Mouse (Mus musculus): Measurements from ENCODE around the gene Dnajc15.
A peak's percentile ranks its signal among the peaks of the same experiment; 100 is the strongest.
"Not testable (repeated sequence)": the region's sequence is repeated elsewhere in the genome, so short reads cannot be mapped to it uniquely, and the experiment has no call there.

Dnajc15 gene

GRCm38 (mm10) chr14:77874304-77875241 is at the start of gene Dnajc15:
Dnajc15 (minus strand) TSS chr14:77875125.
- peak; percentile 78 to 90 for DNase-seq (ENCODE audit: low spot score in 2 of 2)

DNA sequence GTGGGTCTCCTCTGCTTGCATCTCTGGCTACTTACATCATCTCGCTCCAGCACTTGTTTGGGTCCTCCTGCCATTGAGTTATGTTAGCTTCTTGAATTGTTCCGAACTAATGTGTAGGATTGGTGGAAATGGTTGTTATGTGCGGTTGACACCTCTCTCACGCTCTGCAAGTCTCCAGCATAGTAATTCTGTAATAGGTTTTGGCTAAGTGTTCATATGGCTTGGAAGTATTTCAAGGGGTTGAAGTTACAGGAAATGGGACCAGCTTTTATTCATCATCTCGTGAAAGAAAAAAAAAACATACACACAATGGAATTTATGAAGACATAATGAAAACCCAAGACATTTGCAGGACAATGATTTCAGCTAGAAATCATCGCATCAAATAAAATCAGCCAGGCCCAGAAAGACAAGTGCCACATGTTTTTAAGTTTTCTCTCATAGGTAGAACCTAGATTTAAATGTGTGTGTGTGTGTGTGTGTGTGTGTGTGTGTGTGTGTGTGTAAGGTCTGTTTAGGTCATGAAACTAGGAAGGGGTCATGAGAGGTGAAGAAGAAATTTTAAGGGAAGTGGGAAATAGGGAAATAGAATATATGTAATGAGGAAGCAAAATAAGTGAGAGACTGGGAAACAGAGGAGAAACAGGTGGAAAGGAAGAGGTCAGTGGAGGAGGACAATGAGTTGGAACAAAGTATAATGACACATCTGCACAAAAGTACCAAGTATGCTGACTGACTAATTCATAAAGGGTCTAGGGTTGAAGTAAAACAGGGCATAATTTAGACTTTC is 48.3 kb upstream of the Dnajc15 start:
- DNase-seq (ENCODE audit: low spot score in 2 of 2), result no peak

- DNase-seq (ENCODE audit: low spot score in 2 of 2), result no peak
Observed at GRCm38 (mm10) chr14:77921641-77922040, 46.7 kb upstream of the Dnajc15 start.

DNA sequence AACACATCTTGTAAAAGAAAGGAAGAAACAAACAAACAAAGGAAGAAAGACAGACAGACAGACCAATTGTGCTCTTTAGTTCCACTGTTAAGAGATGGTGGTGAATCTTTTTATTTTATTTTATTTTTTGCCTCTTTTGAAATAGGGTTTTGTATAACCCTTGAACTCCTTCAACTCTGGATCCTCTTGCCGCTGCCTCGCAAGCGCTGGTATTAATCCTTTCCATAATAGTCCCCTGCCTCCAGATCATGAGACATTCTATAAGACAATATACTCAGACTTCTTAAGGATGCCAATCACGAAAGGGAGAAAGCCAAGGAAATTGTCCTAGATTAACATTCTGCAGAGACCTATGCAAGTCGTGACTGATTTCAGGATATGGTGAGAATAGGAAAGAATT is 40.9 kb upstream of the Dnajc15 start:
- no peak for DNase-seq (ENCODE audit: low spot score in 2 of 2)

DNA sequence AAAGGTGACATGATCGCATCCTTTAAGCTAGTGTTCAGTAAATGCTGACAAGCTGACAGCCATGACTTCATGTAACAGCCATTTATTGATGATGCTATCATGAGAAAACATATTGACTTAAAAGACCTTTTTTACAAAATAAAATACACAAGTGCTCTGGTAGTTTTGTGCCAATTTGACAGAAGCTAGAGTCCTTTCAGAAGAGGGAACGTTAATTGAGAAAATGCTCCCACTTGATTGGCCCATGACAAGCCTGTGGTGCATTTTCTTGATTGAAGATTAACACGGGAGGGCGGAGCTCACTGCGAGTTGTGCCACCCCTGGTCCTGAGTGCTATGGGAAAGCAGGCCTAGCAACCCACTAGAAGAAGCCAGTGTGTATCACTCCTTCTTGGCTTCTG is 31.7 kb upstream of the Dnajc15 start:
- no peak for DNase-seq (ENCODE audit: low spot score in 2 of 2)

DNA sequence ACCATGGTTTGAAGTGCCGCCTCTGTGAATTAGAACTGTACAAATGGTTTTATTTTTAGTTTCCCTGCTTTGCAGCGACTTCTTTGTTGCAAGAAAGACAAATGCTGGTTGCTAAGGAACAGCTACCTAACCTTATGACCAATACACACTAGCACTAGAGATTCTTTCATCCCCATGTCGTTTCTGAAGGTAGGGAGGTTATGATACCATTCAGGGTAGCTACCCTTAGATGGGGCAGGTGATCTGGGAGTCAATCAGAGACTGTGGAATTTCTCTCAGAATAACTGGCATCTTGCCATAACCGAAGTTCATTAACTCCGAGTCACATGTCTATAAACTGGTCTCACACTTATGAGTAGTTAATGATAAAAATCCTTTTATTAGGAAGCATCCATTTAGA is 30.5 kb upstream of the Dnajc15 start:
- no peak for DNase-seq (ENCODE audit: low spot score in 2 of 2)

- peak; percentile 24 to 36 for DNase-seq (ENCODE audit: low spot score in 2 of 2)
Observed at GRCm38 (mm10) chr14:77904171-77904762, 29.3 kb upstream of the Dnajc15 start, which contains the start of gene Epsti1. Epsti1 (plus strand) TSS chr14:77904239.

DNA sequence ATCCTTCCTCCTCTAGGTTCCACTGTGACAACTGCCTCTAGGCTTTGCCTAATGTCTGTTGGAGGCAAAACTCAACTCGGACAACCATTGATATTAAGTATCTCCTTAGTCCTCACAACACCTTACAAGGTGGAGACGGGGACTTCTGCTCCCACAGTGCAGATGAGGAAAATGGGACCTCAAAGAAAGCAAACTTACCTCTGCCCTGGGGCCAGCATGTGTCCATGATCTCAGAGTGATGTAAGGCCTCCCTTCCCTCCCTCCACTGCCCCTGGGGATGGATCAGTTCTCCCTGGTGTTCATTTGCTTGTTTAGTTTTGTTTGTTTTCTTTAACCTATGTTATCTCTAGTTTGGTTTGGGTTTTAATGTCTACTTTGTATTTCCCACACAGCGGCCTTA is 27.6 kb upstream of the Dnajc15 start:
- DNase-seq (ENCODE audit: low spot score in 2 of 2), result no peak

- no peak for DNase-seq (ENCODE audit: low spot score in 2 of 2)
Observed at GRCm38 (mm10) chr14:77895951-77896350, 21.0 kb upstream of the Dnajc15 start.

DNA sequence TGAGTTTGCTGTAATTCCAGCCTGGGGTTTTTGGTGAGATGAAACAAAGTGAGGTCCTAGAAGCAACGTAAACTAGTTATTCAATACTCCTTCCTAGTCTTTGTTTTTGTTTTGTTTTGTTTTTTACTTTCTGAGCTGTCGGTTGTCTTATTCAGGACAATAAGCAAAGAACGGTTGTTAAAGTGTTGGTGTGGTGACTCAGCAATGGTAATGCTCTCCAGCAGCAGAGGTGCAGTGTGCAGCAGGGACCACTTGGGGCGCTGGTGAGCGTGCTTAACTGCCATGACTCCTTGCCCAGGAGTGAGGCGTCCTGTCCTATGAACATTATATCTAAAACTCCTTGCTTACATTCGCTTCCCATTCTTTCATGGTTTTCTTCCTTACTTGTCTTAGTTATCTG is 15.0 kb upstream of the Dnajc15 start:
- no peak for DNase-seq (ENCODE audit: low spot score in 2 of 2)

GRCm38 (mm10) chr14:77886941-77887340 is 12.0 kb upstream of the Dnajc15 start:
- DNase-seq (ENCODE audit: low spot score in 2 of 2), result no peak

DNA sequence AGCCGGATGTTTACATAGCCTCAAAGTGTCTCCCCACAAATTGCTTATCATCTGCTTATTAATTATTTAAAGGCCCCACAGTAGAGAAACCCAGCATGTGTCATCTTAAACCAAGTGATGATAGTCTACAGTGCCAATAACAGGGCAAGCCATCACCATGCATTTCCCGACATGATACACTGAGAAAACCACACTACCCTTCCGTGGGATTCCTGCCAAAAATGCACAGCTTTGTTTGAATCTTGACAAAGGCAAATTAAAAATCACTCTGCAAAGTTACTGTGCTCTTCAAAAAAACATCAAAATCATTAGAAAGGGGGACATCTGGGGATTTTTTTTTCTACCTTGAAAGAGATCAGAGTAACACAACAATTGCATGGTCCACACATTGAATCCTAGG is 11.5 kb upstream of the Dnajc15 start:
- DNase-seq (ENCODE audit: low spot score in 2 of 2), result no peak

DNA sequence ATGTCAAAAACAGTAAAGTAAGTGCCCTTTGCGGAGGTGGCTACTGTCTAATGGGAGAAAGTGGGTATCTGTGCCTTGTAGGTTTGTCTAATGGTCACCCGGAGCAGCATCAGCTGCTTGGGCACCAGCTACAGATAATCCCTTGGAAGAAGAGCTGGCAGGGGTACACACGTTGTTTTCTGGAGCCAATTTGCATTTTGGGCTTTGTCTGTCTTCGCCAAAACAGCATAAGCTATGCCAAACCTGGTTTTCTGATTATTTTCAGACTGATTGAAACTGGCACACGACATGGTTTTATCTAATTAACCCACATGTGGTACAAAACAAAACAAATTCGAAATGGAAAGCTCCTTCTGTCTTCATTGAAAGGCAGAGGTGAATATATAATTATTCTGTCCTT is 7.7 kb upstream of the Dnajc15 start:
- DNase-seq (ENCODE audit: low spot score in 2 of 2), result no peak

- no peak for DNase-seq (ENCODE audit: low spot score in 2 of 2)
Observed at GRCm38 (mm10) chr14:77881998-77882397, 7.1 kb upstream of the Dnajc15 start.

DNA sequence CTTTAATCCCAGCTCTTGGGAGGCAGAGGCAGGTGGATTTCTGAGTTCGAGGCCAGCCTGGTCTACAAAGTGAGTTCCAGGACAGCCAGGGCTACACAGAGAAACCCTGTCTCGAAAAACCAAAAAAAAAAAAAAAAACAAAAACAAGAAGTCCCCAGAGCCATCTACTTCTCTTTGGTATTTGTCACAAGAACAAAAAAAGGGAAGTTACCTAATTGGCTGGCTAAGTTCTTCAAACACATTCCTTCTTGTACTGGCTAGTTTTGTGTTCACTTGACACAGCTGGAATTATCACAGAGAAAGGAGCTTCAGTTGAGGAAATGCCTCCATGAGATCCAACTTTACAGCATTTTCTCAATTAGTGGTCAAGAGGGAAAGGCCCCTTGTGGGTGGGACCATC is 3.0 kb upstream of the Dnajc15 start:
- DNase-seq (ENCODE audit: low spot score in 2 of 2), result not testable (repeated sequence)

GRCm38 (mm10) chr14:77876199-77876598 is 1.3 kb upstream of the Dnajc15 start:
- no peak for DNase-seq (ENCODE audit: low spot score in 2 of 2)

- DNase-seq (ENCODE audit: low spot score in 2 of 2), result no peak
Observed at GRCm38 (mm10) chr14:77871380-77871975, 3.4 kb downstream of the Dnajc15 start.

- no peak for DNase-seq (ENCODE audit: low spot score in 2 of 2)
Observed at GRCm38 (mm10) chr14:77870926-77871325, 4.0 kb downstream of the Dnajc15 start.

- no peak for DNase-seq (ENCODE audit: low spot score in 2 of 2)
Observed at GRCm38 (mm10) chr14:77867601-77868000, 7.3 kb downstream of the Dnajc15 start.

DNA sequence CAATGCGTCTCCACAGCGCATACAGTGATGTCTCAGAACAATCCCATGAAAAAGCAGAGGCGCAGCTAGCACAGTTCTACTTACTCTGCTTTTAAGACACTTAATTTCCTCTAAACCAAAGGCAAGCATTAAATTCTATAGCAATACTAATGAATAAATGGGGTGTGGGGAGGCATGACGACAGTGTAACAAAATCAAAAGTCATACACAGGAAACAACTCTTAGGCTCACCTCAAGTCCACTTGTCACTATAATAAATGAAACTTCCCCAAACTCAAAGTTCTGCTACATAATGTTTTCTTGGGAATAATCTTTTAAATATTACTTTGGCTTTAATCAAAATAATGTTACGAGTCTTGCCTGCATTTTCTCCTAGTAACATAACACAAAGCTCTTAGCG is 10.4 kb downstream of the Dnajc15 start:
- DNase-seq (ENCODE audit: low spot score in 2 of 2), result no peak

DNA sequence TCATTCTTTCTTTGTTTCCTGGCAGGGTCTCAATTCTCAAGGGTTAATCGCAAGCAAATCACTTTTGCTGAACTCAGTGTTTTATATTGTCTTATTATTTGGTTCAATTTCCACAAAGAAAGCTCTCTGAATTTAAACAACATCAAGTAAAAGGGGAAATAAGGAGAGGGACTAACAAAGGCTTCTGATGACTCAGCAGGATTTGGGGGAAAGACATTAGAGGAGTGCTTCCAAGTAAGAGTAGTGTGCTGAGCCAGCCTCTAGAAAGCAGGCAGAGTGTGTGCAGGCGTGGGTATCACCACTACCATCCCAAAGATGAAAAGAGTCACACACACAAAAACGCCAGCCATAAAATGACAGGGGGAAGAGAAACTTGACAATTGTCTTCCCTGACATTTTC is 10.9 kb downstream of the Dnajc15 start:
- no peak for DNase-seq (ENCODE audit: low spot score in 2 of 2)
